In genomic region chr13:89929477-89929876, GRCm38 (mm10) we compare ENCODE assay signal across 9 mouse cellular contexts.
A peak's percentile ranks its signal among the peaks of the same experiment; 100 is the strongest.
DNase-seq lines count a peak whose midpoint lies in the region; ATAC-seq and TF ChIP-seq lines count a peak whose summit lies in the region.
"Had no signal": no experiment of that assay in that cellular context is flagged by ENCODE, and none has a peak within 500 bp of the region (broad histone marks: within the 10 kb centered on the region; RNA-seq: fewer than 3 reads in every experiment).

No protein-coding gene starts in this region.

- no peaks in the 10 kb centered on the region for H3K79me2 ChIP-seq in heart, adult 2 months (replicated peaks; ENCODE audit: control insufficient read depth, insufficient read depth, low read length)

- no peak overlapping the region for H3K27ac ChIP-seq in heart, adult 2 months
- no peak overlapping the region for H3K27ac ChIP-seq in heart, embryonic 12.5 days (ENCODE audit: poor library complexity, severe bottlenecking)
- H3K27ac ChIP-seq in kidney, postnatal 0 days = no peak overlapping the region
- H3K27ac ChIP-seq: liver, embryonic 15.5 days had no signal

- ATAC-seq in heart, embryonic 12.5 days (ENCODE audit: insufficient number of reproducible peaks, low FRiP score) = no peak
- no peak for ATAC-seq in kidney, postnatal 0 days (replicated peaks; ENCODE audit: low FRiP score, low read depth)
- ATAC-seq in cerebellum, adult (ENCODE audit: insufficient number of reproducible peaks, low FRiP score, low TSS enrichment) = no peak

- H3K4me3 ChIP-seq in heart, adult 2 months = peak overlapping the region; percentile 19
- H3K4me3 ChIP-seq in heart, embryonic 12.5 days = no peak overlapping the region
- no peak overlapping the region for H3K4me3 ChIP-seq in kidney, postnatal 0 days (replicated peaks; ENCODE audit: low read depth, low read length)
- H3K4me3 ChIP-seq: liver, embryonic 15.5 days had no signal

- no peaks in the 10 kb centered on the region; the same call in none of the 2 replicates for H3K4me1 ChIP-seq in heart, adult 2 months (ENCODE audit: control insufficient read depth, insufficient read depth, low read length)
- H3K4me1 ChIP-seq in heart, embryonic 12.5 days (replicated peaks) = no peaks in the 10 kb centered on the region
- H3K4me1 ChIP-seq in kidney, postnatal 0 days (replicated peaks; ENCODE audit: insufficient read depth, low read length) = no peaks in the 10 kb centered on the region
- H3K4me1 ChIP-seq: liver, embryonic 15.5 days had no signal

- DNase-seq in heart, adult 2 months = peak; percentile 18 to 30
- peak; percentile 69 for DNase-seq in embryo, embryonic 10 days (ENCODE audit: low spot score)
- DNase-seq in kidney, postnatal 0 days (ENCODE audit: low spot score) = peak; percentile 71
- peak; percentile 54 for DNase-seq in ovary, postnatal 36 days (ENCODE audit: low spot score)
- DNase-seq in layer of hippocampus, adult 11-12 months (ENCODE audit: low spot score) = no peak
- no peak for DNase-seq in right cerebral cortex, adult 2 months (ENCODE audit: low spot score in 2 of 2)

- TF ChIP-seq EP300 in heart, adult 2 months (IDR thresholded peaks at IDR 0.05; ENCODE audit: insufficient read depth, low read depth, low read length) = no peak

- H3K9me3 ChIP-seq in heart, embryonic 12.5 days (replicated peaks) = no peaks in the 10 kb centered on the region
- no peaks in the 10 kb centered on the region for H3K9me3 ChIP-seq in kidney, postnatal 0 days (replicated peaks; ENCODE audit: low read length)
- H3K9me3 ChIP-seq: liver, embryonic 15.5 days had no signal

- H3K9ac ChIP-seq in heart, adult 2 months (ENCODE audit: low read depth, low read length) = no peak overlapping the region
- no peak overlapping the region for H3K9ac ChIP-seq in heart, embryonic 12.5 days
- no peak overlapping the region for H3K9ac ChIP-seq in kidney, postnatal 0 days (ENCODE audit: low read depth, low read length)
- H3K9ac ChIP-seq: liver, embryonic 15.5 days had no signal

- WGBS in heart, adult 2 months = 21% methylated on average over 3 of the region's 3 CpGs
- 39% methylated on average over 3 of the region's 3 CpGs for WGBS in heart, embryonic 12.5 days
- 4% methylated on average over 3 of the region's 3 CpGs for WGBS in kidney, postnatal 0 days

- H3K36me3 ChIP-seq in heart, adult 2 months (ENCODE audit: control insufficient read depth, insufficient read depth, low read length) = no peaks in the 10 kb centered on the region
- H3K36me3 ChIP-seq in heart, embryonic 12.5 days = no peaks in the 10 kb centered on the region
- no peaks in the 10 kb centered on the region for H3K36me3 ChIP-seq in kidney, postnatal 0 days (ENCODE audit: insufficient read depth, low read length)
- H3K36me3 ChIP-seq: liver, embryonic 15.5 days had no signal

- no peak for TF ChIP-seq CTCF in heart, adult 2 months (IDR thresholded peaks at IDR 0.05)
- TF ChIP-seq CTCF in kidney, postnatal 0 days (IDR thresholded peaks at IDR 0.05; ENCODE audit: low read depth) = no peak

- TF ChIP-seq POLR2A in heart, adult 2 months (IDR thresholded peaks at IDR 0.05; ENCODE audit: insufficient read depth, low read depth, low read length) = no peak

- H3K27me3 ChIP-seq in heart, adult 2 months (ENCODE audit: control insufficient read depth, insufficient read depth, low read length) = no peaks in the 10 kb centered on the region
- H3K27me3 ChIP-seq in heart, embryonic 12.5 days (replicated peaks) = no peaks in the 10 kb centered on the region
- H3K27me3 ChIP-seq in kidney, postnatal 0 days (ENCODE audit: insufficient read depth, low read length) = no peaks in the 10 kb centered on the region
- H3K27me3 ChIP-seq: liver, embryonic 15.5 days had no signal

- H3K4me2 ChIP-seq in heart, embryonic 12.5 days = no peak overlapping the region
- 0 out of 2 replicates have a peak overlapping the region, but pooled peaks have one; percentile 34 for H3K4me2 ChIP-seq in kidney, postnatal 0 days (ENCODE audit: low read length)
- H3K4me2 ChIP-seq: liver, embryonic 15.5 days had no signal

- intact Hi-C loops in heart, adult 2 months (cut with DNase I) = no loop called here

Comparison
In these comparisons a context has a peak if more than half of its experiments do, and no peak if none do; other contexts are left out.
1. DNase-seq: peak in heart, adult 2 months (2 of 2), embryo, embryonic 10 days (single experiment), kidney, postnatal 0 days (single experiment) and ovary, postnatal 36 days (single experiment); none in layer of hippocampus, adult 11-12 months (single experiment) and right cerebral cortex, adult 2 months (0 of 2).